Mouse (Mus musculus): ENCODE measurements around the gene Cycs.

- TF ChIP-seq GATA1 (IDR thresholded peaks at IDR 0.05; ENCODE audit: borderline replicate concordance, low read length) (no peak), FLI1 (IDR thresholded peaks at IDR 0.05; ENCODE audit: low read length) (no peak)
Observed at GRCm38 (mm10) chr6:50588251-50588650, 21.9 kb upstream of the Cycs start.
